Mouse (Mus musculus): ENCODE data around the gene Arid2. TPM values are rescaled to one million over a fixed set of nuclear protein-coding genes. Genes with fewer than 3 reads are reported as not detected.

The Arid2 gene
- total and polyA plus RNA-seq, 3 experiments: 20.3 to 31.2 (median 25.9) TPM

DNA sequence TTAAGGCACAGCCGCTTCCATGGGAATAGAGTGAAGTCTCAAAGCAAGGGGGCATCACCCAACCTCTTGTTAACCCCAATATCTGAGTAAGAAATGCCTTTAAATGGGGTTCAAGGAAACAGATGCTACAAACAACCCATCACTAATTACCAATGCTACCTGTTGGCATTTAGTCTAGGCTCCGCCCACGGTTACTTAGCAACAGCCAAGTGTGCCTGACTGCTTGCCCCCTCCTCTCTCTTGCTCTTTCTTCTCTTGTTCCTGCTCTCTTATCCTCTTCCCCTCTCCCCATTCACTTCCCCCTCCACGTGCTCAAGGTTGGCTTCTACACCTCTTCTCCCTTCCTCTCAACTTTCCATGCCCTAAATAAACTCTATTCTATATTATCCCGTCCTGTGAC lies 6.1 kb upstream of the Arid2 start:
- H3K4me1 ChIP-seq (ENCODE audit: control insufficient read depth in 1 of 2, insufficient read depth in 2 of 2, low read length in 2 of 2): peaks cover 26 to 39% of the 10 kb centered on the region in 2 experiments
- H3K36me3 ChIP-seq (ENCODE audit: control insufficient read depth in 1 of 2, insufficient read depth in 2 of 2, low read length in 2 of 2): peaks cover 4 to 61% of the 10 kb centered on the region in 2 experiments

DNA sequence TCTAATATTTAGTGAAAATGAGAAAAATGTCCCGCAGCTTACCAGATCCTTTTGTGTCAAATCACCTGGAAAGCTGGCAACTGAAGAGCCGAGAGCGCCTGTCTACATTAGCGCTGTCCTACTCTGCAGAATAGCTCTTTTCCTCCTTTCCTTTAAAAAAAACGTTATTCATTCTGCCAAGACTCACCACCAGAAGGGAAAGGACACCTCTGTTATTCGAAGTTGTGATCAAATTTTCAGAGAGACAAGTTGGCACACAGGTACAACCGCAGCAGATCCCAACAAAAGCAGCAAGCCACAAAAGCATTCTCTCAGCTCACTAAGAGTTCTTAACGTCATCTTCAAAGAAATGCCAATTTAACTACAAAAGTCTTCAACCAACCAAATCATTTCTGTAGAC lies 4.2 kb upstream of the Arid2 start:
- no peak for TF ChIP-seq MEF2A (IDR thresholded peaks at IDR 0.05; ENCODE audit: extremely low read depth, insufficient replicate concordance, low read depth, low read length, poor library complexity, severe bottlenecking)
- no peak for TF ChIP-seq UBTF (IDR thresholded peaks at IDR 0.05; ENCODE audit: borderline replicate concordance, insufficient read depth, low read depth, low read length)
- TF ChIP-seq NRF1 (IDR thresholded peaks at IDR 0.05; ENCODE audit: insufficient read depth, low read depth, low read length, poor library complexity, severe bottlenecking): no peak
- no peak for TF ChIP-seq SIN3A (IDR thresholded peaks at IDR 0.05; ENCODE audit: low read length)
- no peak for TF ChIP-seq E2F4 (IDR thresholded peaks at IDR 0.05; ENCODE audit: borderline replicate concordance, low read depth, low read length)
- no peak for TF ChIP-seq USF2 (IDR thresholded peaks at IDR 0.05; ENCODE audit: borderline replicate concordance in 1 of 2, insufficient read depth in 1 of 2, low read depth in 1 of 2, low read length in 2 of 2)
- TF ChIP-seq MAX (IDR thresholded peaks at IDR 0.05; ENCODE audit: low read length): no peak
- TF ChIP-seq ZKSCAN1 (IDR thresholded peaks at IDR 0.05; ENCODE audit: low read depth, low read length): no peak
- TF ChIP-seq MYB (IDR thresholded peaks at IDR 0.05; ENCODE audit: low read depth, low read length): no peak
- no peak for TF ChIP-seq JUND (IDR thresholded peaks at IDR 0.05; ENCODE audit: low read depth, low read length)
- TF ChIP-seq EP300 (IDR thresholded peaks at IDR 0.05; ENCODE audit: low read depth in 1 of 2, low read length in 2 of 2): no peak
- no peak for TF ChIP-seq BHLHE40 (IDR thresholded peaks at IDR 0.05; ENCODE audit: borderline replicate concordance, low read depth, low read length)
- TF ChIP-seq NELFE (IDR thresholded peaks at IDR 0.05; ENCODE audit: low read depth, low read length): no peak
- TF ChIP-seq POLR2A (IDR thresholded peaks at IDR 0.05; ENCODE audit: control insufficient read depth in 1 of 2, insufficient read depth in 1 of 2, low read depth in 1 of 2, low read length in 2 of 2, poor library complexity in 1 of 2): no peak
- TF ChIP-seq ETS1 (IDR thresholded peaks at IDR 0.05; ENCODE audit: low read depth, low read length): no peak
- no peak for TF ChIP-seq ZC3H11A (IDR thresholded peaks at IDR 0.05; ENCODE audit: low read depth, low read length)
- TF ChIP-seq POLR2AphosphoS5 (IDR thresholded peaks at IDR 0.05; ENCODE audit: borderline replicate concordance, low read depth, low read length): no peak
- no peak for TF ChIP-seq ZNF384 (IDR thresholded peaks at IDR 0.05; ENCODE audit: low read depth, low read length)
- peaks cover 75% of the 10 kb centered on the region for H3K79me2 ChIP-seq (ENCODE audit: control insufficient read depth, insufficient read depth, low read length, poor library complexity)
- H3K27me3 ChIP-seq (ENCODE audit: control insufficient read depth in 1 of 2, insufficient read depth in 2 of 2, low read length in 2 of 2): no peaks in the 10 kb centered on the region
- H3K9me3 ChIP-seq (replicated peaks; ENCODE audit: insufficient read depth, low read length): no peaks in the 10 kb centered on the region
- DNase-seq (ENCODE audit: low read depth, low spot score): no peak
- H3K9ac ChIP-seq (ENCODE audit: control insufficient read depth, low read depth, low read length, poor library complexity, severe bottlenecking): peak overlapping the region; percentile 100
- peaks cover 12 to 24% of the 10 kb centered on the region in 2 experiments for H3K4me1 ChIP-seq (ENCODE audit: control insufficient read depth in 1 of 2, insufficient read depth in 2 of 2, low read length in 2 of 2)
- H3K36me3 ChIP-seq (ENCODE audit: control insufficient read depth in 1 of 2, insufficient read depth in 2 of 2, low read length in 2 of 2): peaks cover 2 to 44% of the 10 kb centered on the region in 2 experiments
- peak overlapping the region in 1 of 2 experiments; percentile 12; a peak in 2 of 4 replicates for H3K4me3 ChIP-seq (ENCODE audit: control insufficient read depth in 1 of 2, insufficient read depth in 1 of 2, low read depth in 2 of 2, low read length in 2 of 2)
- H3K27ac ChIP-seq (ENCODE audit: control insufficient read depth, low read depth, low read length): no peak overlapping the region

More for the DNA sequence above, 6.1 kb upstream of the Arid2 start:
- H3K4me3 ChIP-seq (ENCODE audit: control insufficient read depth in 1 of 2, insufficient read depth in 1 of 2, low read depth in 2 of 2, low read length in 2 of 2): no peak overlapping the region
- TF ChIP-seq GATA1 (IDR thresholded peaks at IDR 0.05; ENCODE audit: low read depth, low read length) (no peak), USF2 (IDR thresholded peaks at IDR 0.05; ENCODE audit: borderline replicate concordance in 1 of 2, insufficient read depth in 1 of 2, low read depth in 1 of 2, low read length in 2 of 2) (no peak), NRF1 (IDR thresholded peaks at IDR 0.05; ENCODE audit: insufficient read depth, low read depth, low read length, poor library complexity, severe bottlenecking) (no peak), POLR2A (IDR thresholded peaks at IDR 0.05; ENCODE audit: control insufficient read depth in 1 of 2, insufficient read depth in 1 of 2, low read depth in 1 of 2, low read length in 2 of 2, poor library complexity in 1 of 2) (no peak), E2F4 (IDR thresholded peaks at IDR 0.05; ENCODE audit: borderline replicate concordance, low read depth, low read length) (no peak), POLR2AphosphoS5 (IDR thresholded peaks at IDR 0.05; ENCODE audit: borderline replicate concordance, low read depth, low read length) (no peak), MAX (IDR thresholded peaks at IDR 0.05; ENCODE audit: low read length) (no peak), KAT2A (conservative IDR thresholded peaks at IDR 0.05; ENCODE audit: low read depth, low read length) (no peak), HCFC1 (IDR thresholded peaks at IDR 0.05; ENCODE audit: low read depth, low read length) (no peak), ZNF384 (IDR thresholded peaks at IDR 0.05; ENCODE audit: low read depth, low read length) (no peak), MEF2A (IDR thresholded peaks at IDR 0.05; ENCODE audit: extremely low read depth, insufficient replicate concordance, low read depth, low read length, poor library complexity, severe bottlenecking) (no peak), RAD21 (IDR thresholded peaks at IDR 0.05; ENCODE audit: low read depth, low read length) (no peak), POLR2AphosphoS2 (IDR thresholded peaks at IDR 0.05; ENCODE audit: low read length) (no peak), TCF12 (IDR thresholded peaks at IDR 0.05; ENCODE audit: low read depth, low read length) (no peak), MYC (IDR thresholded peaks at IDR 0.05; ENCODE audit: low read depth, low read length) (no peak), MYB (IDR thresholded peaks at IDR 0.05; ENCODE audit: low read depth, low read length) (no peak), GABPA (IDR thresholded peaks at IDR 0.05; ENCODE audit: low read depth, low read length) (no peak), CHD1 (IDR thresholded peaks at IDR 0.05; ENCODE audit: low read depth, low read length) (no peak), CTCF (IDR thresholded peaks at IDR 0.05 in 2 of 3, conservative IDR thresholded peaks at IDR 0.05 in 1 of 3; ENCODE audit: control insufficient read depth in 1 of 3, insufficient read depth in 1 of 3, low read depth in 2 of 3, low read length in 3 of 3, poor library complexity in 1 of 3, severe bottlenecking in 1 of 3) (no peak), SIN3A (IDR thresholded peaks at IDR 0.05; ENCODE audit: low read length) (no peak)
- H3K9ac ChIP-seq (ENCODE audit: control insufficient read depth, low read depth, low read length, poor library complexity, severe bottlenecking): no peak overlapping the region
- H3K9me3 ChIP-seq (replicated peaks; ENCODE audit: insufficient read depth, low read length): no peaks in the 10 kb centered on the region
- no peaks in the 10 kb centered on the region for H3K27me3 ChIP-seq (ENCODE audit: control insufficient read depth in 1 of 2, insufficient read depth in 2 of 2, low read length in 2 of 2)
- DNase-seq (ENCODE audit: low read depth, low spot score): no peak
- H3K79me2 ChIP-seq (ENCODE audit: control insufficient read depth, insufficient read depth, low read length, poor library complexity): peaks cover 62% of the 10 kb centered on the region
- no peak overlapping the region for H3K27ac ChIP-seq (ENCODE audit: control insufficient read depth, low read depth, low read length)

All from MEL (cell line).